Mouse (Mus musculus): Measurements from ENCODE around the gene Tspan2. TPM values are rescaled to one million over a fixed set of nuclear protein-coding genes. Genes with fewer than 3 reads are reported as not detected.

The Tspan2 gene
- total RNA-seq, 2 experiments from 2014 or later: 120 to 140 TPM

DNA sequence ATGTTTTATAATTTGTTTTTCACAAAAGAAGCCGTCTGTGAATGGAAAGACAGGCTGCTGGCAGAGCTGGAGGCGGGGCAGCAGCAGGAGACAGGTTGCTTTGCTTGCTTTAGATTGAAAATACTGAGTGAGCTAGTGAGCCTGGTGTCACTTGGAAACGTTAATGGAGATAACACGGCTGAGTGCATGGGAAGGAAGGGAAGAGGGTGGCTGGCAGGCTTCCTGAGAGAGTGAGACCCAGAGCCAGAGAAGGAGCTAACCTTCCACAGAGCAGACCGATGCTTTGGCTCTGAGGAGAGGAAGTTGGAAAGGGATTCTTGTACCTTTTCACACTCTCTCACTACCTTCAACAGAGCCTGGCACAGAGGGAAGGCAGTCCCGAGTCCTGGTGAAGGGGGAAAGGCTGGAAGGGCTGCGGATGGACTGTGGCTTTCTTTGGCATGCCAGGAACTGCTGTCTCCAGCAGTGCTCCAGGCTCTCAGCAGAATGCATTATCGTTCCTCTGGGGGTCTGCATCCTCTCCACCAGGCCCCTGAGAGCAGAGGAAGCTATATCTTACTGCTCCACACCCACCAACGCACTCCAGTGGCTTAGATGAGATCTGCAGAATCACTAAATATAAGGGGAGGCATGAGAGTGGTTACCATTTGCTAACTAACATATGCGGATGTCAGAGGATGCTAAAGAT lies 29.5 kb downstream of the Tspan2 start:
- DNase-seq (ENCODE audit: low spot score in 2 of 2): peak in 1 of 2 experiments; percentile 56

DNA sequence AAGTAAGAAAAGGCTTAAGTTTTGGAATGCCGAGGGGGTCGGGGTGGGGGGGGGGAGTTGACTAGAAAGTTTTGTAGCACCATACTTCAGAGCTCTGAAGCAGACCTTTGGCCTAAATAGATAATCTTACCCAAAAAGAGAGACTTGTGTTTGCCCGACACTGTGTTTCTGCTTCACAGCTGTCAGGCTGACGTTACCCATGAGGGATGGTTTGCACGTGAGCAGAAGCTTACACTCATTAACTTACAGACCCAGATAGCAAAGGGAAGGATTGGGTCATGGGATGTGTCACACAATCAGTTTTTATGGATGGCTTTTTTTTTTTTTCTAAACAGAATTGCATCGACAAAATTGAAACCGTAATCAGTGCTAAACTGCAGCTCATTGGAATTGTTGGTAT lies 30.5 kb downstream of the Tspan2 start:
- no peak for DNase-seq (ENCODE audit: low spot score in 2 of 2)

DNA sequence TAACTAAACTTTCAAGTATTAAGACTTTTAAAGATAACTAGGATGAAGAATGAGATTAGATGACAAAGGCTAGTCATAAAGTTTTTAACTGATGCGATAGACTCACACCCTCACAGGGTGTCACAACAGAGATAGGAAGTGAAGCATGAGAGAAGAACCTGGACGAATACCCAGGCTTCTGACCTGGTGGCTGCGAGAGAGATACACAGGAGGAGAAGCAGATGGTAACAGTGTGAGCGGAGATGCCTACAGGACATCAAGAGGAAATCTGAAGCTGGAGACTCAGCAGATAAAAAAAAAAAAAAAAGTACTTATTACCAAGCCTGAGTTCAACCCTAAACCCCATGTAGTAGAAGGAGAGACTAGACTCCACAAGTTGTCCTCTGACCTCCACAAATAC lies 38.7 kb downstream of the Tspan2 start:
- no peak for DNase-seq (ENCODE audit: low spot score in 2 of 2)

DNA sequence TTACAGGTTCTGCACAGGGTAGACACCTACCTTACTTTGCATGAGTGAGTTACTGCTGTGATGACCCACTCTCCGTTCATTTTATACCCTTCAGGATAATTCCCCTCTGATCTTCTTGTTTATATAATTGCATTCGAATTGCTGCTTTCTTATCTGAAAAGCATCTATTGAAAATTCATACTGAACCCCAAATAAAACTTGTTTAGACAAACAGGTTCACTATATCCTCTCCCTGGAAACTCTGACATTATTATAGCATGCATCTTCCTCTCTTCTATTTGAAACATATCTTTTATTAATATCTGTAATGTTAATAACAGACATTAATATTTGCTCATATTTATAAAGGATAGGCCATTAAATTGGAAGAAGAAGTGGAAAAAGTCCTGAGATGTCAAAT lies 48.3 kb downstream of the Tspan2 start, which contains the start of gene Tshb:
Gene Tshb, minus strand, starts transcription at position 101 of the 400 bp plus-strand sequence.
- no peak for DNase-seq (ENCODE audit: low spot score in 2 of 2)

DNA sequence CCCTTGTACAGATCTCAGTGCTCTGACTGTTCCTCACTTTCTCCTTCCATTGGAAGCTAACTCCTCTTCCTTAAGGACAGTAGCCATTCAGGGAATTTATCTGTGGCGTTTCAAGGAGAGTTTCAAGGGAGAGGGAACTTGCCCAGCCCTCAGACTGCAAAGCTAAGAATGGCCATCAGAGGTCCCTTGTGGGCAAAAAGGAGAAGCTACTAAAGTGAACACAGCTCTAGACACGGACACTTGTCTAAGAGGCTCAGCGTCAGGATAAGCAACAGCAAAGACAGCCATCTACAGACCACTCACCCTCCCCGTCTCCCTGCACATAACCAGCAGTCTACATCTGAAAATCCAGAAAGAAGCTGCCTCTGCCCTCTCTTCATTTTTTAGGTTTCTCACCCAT lies 53.0 kb downstream of the Tspan2 start:
- DNase-seq (ENCODE audit: low spot score in 2 of 2): no peak

DNA sequence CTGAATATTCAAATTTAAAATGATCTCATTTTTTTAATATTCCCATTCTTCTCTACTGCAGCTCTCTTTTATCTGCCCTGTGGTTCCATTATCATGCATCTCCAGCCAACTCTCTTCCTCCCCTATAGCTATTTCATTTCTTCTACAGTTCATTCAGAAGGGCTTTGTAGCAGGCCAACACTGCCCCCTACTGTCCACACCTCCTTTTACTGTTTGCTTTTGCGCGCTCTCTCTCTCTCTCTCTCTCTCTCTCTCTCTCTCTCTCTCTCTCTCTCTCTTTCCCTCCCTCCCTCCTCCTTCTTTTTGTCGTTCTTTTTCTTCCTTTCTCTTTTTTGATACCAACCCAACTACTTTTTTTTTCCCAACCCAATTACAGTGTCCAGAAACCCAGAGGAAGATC lies 69.6 kb downstream of the Tspan2 start:
- DNase-seq (ENCODE audit: low spot score in 2 of 2): peak; percentile 70 to 74

DNA sequence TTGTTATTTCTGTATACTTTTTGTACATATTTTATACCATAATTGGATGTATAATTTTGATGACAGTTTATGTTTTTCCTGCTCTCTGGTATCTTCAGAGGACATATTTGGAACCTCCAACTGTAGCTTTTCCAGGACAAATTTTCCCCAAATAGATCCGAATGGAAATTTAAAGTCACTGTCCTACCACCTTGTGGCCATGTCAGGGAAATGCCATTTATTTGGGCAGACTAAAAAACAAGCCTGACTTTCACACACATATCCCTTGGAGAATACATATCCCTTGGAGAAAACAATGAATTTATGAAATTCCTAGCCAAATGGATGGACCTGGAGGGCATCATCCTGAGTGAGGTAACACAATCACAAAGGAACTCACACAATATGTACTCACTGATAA lies 108.1 kb downstream of the Tspan2 start:
- DNase-seq (ENCODE audit: low spot score in 2 of 2): no peak

DNA sequence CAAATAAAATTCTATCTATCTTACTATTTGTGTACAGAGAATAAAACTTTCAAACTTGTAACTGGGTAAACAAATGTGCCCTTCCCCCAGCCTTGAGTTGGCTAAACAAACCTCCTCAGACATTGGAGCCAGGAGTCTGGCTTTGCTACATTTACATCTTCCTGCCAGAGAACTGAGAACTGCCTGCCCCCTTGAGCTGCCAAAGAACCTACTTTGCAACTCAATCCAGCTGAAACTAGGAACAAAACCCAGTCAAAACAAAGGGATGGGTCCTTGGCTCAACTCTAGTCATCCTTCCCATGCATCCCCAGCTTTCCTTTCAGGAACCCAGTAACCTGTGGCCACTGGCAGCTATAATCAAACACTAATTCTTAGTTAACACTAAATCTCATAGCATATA lies 114.3 kb downstream of the Tspan2 start:
- DNase-seq (ENCODE audit: low spot score in 2 of 2): no peak

Other genes starting within 250 kb of the Tspan2 start
- gene Tshb, start 48.2 kb downstream of the Tspan2 start, total RNA-seq (2021): not detected
- gene Sycp1, start 201.6 kb downstream of the Tspan2 start, total RNA-seq (2021): not detected
- gene Nr1h5, start 229.6 kb downstream of the Tspan2 start, total RNA-seq (2021): not detected

Measured in layer of hippocampus, postnatal 14 days (tissue).